Mouse (Mus musculus): ENCODE results near the gene Rassf10. TPM values are rescaled to one million over a fixed set of nuclear protein-coding genes. Genes with fewer than 3 reads are reported as not detected.
"Not testable (repeated sequence)": the region's sequence is repeated elsewhere in the genome, so short reads cannot be mapped to it uniquely, and the experiment has no call there.

Gene Rassf10
- 1 to 10 TPM; 1.0 to 1.4 TPM for total RNA-seq (2021)

DNA sequence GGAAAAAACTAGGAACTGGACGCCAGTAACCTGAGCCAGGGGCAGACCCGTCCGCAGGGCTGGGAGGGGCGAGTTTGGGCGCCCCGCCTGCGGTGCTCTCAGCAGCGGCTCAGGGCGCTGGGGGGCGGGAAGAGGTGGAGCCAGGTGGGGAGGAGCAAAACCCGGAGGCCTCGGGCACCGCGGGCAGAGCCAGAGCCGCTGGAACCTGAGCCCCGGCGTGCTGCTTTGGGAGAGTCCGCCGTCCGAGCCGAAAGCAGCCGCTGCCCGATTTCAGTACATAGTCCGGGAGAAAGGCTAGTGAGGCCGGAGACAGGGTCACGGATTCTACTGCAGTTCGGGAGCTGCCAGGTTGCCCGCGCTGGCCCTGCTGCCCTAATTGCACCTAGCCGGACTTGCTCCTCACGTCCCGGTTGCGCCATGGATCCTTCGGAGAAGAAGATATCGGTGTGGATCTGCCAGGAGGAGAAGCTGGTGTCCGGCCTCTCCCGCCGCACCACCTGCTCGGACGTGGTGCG lies at the start of gene Rassf10:
Rassf10 (plus strand) TSS at position 186 of the 515 bp plus-strand sequence.
- DNase-seq (ENCODE audit: low spot score in 2 of 2), result peak; percentile 15 to 34
- intact Hi-C loops (cut with DNase I), result loop anchor here (5.0 kb wide), 1 partner anchor 137 kb away; no protein-coding TSS in a partner anchor

- intact Hi-C loops (cut with DNase I), result no loop called here
- no peak for DNase-seq (ENCODE audit: low spot score in 2 of 2)
These were observed 46.9 kb upstream of the Rassf10 start for GRCm38 (mm10) chr7:112906848-112907247.

- no peak for DNase-seq (ENCODE audit: low spot score in 2 of 2)
- intact Hi-C loops (cut with DNase I), result no loop called here
These were observed 46.3 kb upstream of the Rassf10 start for GRCm38 (mm10) chr7:112907468-112907867.

DNA sequence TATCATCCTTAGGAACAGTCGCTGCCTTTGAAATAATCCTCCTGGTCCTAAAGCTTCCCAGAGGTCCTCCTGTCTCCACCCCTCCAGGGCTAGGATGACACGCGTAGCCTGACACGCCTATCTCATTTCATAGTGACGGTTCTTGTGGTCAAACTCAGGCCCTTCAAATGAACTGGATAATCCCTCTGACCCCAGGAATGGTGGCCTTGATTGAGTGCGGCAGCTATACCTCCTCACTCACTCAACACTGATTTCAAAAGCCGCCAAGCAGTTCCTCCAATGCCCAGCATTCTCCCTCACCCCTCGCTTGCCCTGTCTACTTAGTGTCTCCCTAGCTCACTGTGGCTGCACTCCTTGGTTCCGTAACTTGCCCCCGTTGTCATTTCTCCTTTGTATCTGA lies 44.6 kb upstream of the Rassf10 start:
- intact Hi-C loops (cut with DNase I), result no loop called here

DNA sequence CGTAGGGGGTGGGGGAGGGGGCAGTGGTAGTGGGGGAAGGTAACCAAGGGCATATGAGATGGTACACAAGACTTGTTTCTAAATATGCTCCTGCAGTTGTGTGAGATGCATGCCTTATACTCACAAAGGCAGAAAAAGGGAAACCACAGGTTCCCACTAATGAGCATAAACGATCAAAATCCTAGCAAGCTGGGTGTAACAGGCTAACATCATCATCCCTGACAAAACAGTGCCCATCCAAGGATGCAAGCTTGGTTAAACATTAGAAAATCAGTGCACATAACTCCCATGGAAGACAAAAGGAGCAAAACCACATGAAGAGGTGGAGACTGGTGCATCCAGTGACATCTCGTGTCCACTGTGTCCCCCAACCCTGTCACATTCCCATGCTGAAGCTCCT lies 40.8 kb upstream of the Rassf10 start:
- DNase-seq (ENCODE audit: low spot score in 2 of 2), result no peak
- intact Hi-C loops (cut with DNase I), result no loop called here

More for the DNA sequence above, 44.6 kb upstream of the Rassf10 start:
- DNase-seq (ENCODE audit: low spot score in 2 of 2), result no peak

GRCm38 (mm10) chr7:112915571-112915970 lies 38.2 kb upstream of the Rassf10 start:
- no peak for DNase-seq (ENCODE audit: low spot score in 2 of 2)
- intact Hi-C loops (cut with DNase I), result no loop called here

DNA sequence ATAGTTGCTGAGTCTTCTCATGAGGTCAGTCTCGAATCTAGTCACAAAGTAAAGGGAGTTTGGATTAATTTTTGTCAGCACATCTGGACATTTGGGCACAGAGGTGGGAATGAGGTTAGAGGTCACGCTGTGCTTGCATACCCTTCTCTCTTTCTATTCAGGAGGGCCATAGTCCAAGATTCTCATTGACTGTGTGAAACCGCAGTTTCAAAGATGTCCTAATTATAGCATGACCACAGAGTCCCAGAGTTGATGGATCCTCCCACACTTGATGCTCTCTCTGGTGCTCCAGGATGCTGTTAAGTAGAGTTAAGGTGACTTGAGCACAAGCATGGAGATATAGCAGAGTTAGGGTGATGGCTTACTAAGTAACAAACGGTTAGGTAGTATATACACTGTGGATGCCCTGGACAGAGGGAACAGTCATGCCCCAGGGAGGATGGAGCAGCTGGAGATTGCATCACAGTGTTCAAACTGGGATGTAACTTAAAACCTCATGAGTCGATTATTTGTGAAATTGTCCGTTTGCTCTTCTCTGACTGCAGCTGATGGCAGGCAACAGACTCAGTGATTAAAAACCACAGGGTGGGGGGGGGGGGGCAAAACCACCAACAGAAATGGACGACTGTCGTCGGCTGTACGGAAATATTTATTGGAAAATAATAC lies 36.0 kb upstream of the Rassf10 start:
- intact Hi-C loops (cut with DNase I), result no loop called here
- DNase-seq (ENCODE audit: low spot score in 2 of 2), result no peak

- intact Hi-C loops (cut with DNase I), result no loop called here
- peak; percentile 17 to 28 for DNase-seq (ENCODE audit: low spot score in 2 of 2)
These were observed 35.3 kb upstream of the Rassf10 start for GRCm38 (mm10) chr7:112918279-112918991.

DNA sequence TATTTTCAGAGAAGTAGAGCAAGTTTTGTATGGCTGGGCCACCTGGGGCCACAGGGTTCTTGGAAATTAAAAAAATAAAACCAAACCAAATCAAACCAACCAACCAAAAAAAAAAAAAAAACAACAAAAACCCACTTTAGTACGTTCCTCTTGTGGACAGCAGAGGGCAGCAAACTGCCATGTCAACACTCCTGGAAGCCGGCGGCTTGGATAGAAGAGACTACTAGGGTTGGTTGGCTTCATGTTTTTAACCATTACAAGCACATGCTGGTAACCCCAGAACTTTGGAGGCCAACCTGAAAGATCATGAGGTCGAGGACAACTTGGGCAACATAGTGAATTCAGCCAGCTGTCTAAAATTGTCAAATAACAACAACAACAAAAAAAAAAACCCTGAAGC lies 33.9 kb upstream of the Rassf10 start:
- intact Hi-C loops (cut with DNase I), result loop anchor here (1.0 to 10.0 kb wide), 3 partner anchors 212 to 391 kb away; no protein-coding TSS in a partner anchor
- DNase-seq (ENCODE audit: low spot score in 2 of 2), result peak; percentile 23 to 43

- intact Hi-C loops (cut with DNase I), result loop anchor here (10.0 kb wide), 1 partner anchor 342 kb away; no protein-coding TSS in a partner anchor
- no peak for DNase-seq (ENCODE audit: low spot score in 2 of 2)
These were observed 31.0 kb upstream of the Rassf10 start for GRCm38 (mm10) chr7:112922801-112923200.

GRCm38 (mm10) chr7:112923712-112924111 lies 30.1 kb upstream of the Rassf10 start:
- intact Hi-C loops (cut with DNase I), result loop anchor here (10.0 kb wide), 1 partner anchor 341 kb away; no protein-coding TSS in a partner anchor
- DNase-seq (ENCODE audit: low spot score in 2 of 2), result no peak

DNA sequence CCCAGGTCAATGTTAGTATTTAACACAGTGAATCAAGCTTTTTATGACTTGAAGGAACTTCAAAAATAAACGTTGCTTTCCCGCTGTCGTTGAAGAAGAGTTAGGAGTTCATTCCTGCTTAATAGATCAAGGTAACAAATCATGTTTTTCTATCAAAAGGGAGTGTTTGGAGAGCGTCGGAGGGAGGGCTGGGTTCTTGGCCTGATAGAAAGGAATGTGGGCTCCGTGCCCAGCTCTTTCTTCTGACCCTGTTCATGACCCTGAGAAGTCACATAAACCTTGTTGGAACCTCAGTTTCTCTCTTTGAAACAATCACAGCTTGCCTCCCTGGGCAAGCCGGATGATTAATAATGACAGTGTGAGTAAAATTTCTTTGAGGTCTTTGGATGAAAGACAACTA lies 23.1 kb upstream of the Rassf10 start:
- no peak for DNase-seq (ENCODE audit: low spot score in 2 of 2)
- intact Hi-C loops (cut with DNase I), result no loop called here

DNA sequence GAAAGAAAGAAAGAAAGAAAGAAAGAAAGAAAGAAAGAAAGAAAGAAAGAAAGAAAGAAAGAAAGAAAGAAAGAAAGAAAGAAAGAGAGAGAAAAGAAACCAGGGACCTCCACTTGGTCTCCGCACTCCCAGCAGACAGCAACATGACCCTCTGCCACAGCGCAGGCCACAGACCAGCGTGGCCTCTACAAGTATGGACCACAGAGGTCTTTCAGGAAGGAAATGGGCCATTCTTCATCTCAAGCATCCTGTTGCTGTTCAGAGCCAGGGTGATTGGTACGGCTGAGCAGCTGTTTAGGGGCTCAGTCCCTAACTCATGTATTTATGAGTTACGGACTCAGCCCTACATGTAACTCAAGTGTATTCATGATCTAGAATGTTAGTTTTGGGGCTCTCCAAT lies 17.9 kb upstream of the Rassf10 start:
- intact Hi-C loops (cut with DNase I); DNase-seq (ENCODE audit: low spot score in 2 of 2): not testable (repeated sequence)

DNA sequence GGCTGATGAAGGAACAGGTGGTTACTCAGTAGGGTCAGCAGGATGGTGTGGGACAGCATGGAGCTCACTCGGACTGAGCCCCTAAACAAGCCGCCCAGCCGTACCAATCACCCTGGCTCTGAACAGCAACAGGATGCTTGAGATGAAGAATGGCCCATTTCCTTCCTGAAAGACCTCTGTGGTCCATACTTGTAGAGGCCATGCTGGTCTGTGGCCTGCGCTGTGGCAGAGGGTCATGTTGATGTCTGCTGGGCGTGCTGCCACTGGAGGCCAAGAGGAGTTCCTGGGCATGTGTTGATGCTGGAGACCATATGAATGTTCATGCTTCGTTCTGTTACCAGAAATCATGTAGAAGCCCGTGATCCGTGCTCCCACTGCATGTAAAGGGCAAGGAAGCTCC lies 16.7 kb upstream of the Rassf10 start:
- intact Hi-C loops (cut with DNase I), result no loop called here
- DNase-seq (ENCODE audit: low spot score in 2 of 2), result no peak

GRCm38 (mm10) chr7:112938959-112939358 lies 14.8 kb upstream of the Rassf10 start:
- DNase-seq (ENCODE audit: low spot score in 2 of 2), result no peak
- intact Hi-C loops (cut with DNase I), result no loop called here

DNA sequence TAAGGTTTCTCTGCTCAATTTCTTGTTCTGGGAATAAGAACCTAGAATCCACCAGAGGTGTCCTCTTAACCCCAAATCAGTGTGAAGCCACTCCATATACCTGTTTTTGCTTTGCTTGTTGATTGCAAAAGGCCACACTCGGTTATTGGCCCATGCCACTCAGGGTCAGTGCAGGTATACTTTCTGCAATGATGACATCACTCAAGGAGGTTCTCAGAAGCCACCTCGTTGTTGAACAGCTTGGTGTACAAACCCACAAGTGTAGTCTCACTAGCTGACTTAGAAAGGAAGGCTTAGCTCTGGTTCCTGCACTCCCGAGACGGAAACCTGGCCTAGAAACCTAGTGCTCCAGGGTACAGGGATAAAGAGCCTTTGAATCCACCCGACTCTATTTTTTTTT lies 11.2 kb upstream of the Rassf10 start:
- DNase-seq (ENCODE audit: low spot score in 2 of 2), result no peak
- intact Hi-C loops (cut with DNase I), result no loop called here

GRCm38 (mm10) chr7:112943056-112943455 lies 10.7 kb upstream of the Rassf10 start:
- no peak for DNase-seq (ENCODE audit: low spot score in 2 of 2)
- intact Hi-C loops (cut with DNase I), result no loop called here

GRCm38 (mm10) chr7:112946706-112947105 lies 7.1 kb upstream of the Rassf10 start:
- intact Hi-C loops (cut with DNase I), result no loop called here
- no peak for DNase-seq (ENCODE audit: low spot score in 2 of 2)

GRCm38 (mm10) chr7:112954351-112955102 lies 765 bp downstream of the Rassf10 start:
- intact Hi-C loops (cut with DNase I), result loop anchor here (5.0 kb wide), 1 partner anchor 137 kb away; no protein-coding TSS in a partner anchor

More at GRCm38 (mm10) chr7:112954351-112955102, 765 bp downstream of the Rassf10 start:
- DNase-seq (ENCODE audit: low spot score in 2 of 2), result peak; percentile 4 to 7
